ENCODE assay signal across 14 mouse cellular contexts in the genomic region with DNA sequence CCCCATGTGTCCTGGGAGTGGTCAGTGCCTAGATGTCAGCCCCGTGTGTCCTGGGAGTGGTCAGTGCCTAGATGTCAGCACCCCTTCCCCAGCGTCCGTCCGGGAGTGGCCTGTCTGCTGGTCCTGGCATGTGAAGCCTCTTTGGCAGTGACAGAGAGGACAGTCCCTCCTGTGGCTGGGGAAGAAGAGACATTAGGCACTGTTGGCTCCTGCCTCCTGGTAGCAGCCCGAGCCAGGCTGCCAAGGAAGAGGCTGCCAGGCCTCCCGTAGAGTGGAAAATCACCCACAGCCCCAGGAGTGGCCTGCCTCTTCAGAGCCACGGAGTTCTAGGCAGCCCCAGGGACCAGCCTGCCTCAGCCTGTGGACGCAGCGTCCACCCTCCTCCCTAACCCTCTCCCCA. TPM values are rescaled to one million over a fixed set of nuclear protein-coding genes. Genes with fewer than 3 reads are reported as not detected.
DNase-seq lines count a peak whose midpoint lies in the region; ATAC-seq lines count a peak whose summit lies in the region.
"Had no signal": no experiment of that assay in that cellular context is flagged by ENCODE, and none has a peak within 500 bp of the region (broad histone marks: within the 10 kb centered on the region; RNA-seq: fewer than 3 reads in every experiment).

No protein-coding gene starts in this region.

- peaks cover 9% of the 10 kb centered on the region for H3K4me1 ChIP-seq in liver, embryonic 11.5 days (replicated peaks; ENCODE audit: control insufficient read depth, insufficient read depth, low read length)
- peaks cover 31% of the 10 kb centered on the region for H3K4me1 ChIP-seq in heart, embryonic 10.5 days

- H3K36me3 ChIP-seq in liver, embryonic 11.5 days (ENCODE audit: control insufficient read depth, insufficient read depth, low read length) = no peaks in the 10 kb centered on the region
- H3K36me3 ChIP-seq in heart, embryonic 10.5 days = no peaks in the 10 kb centered on the region
- H3K36me3 ChIP-seq: stomach, embryonic 15.5 days had no signal

- 74% methylated on average over 9 of the region's 9 CpGs for WGBS in liver, embryonic 11.5 days
- WGBS in heart, embryonic 10.5 days = 57% methylated on average over 9 of the region's 9 CpGs

- DNase-seq in kidney, adult 18-20 months = peak; percentile 29
- no peak for DNase-seq in kidney, postnatal 10 days
- peak; percentile 94 for DNase-seq in brain, adult 2 months (ENCODE audit: low read depth, low spot score)
- DNase-seq in cerebellum, adult 9-11 months = peak; percentile 95
- no peak for DNase-seq in liver, embryonic 11.5 days (ENCODE audit: low spot score)
- no peak for DNase-seq in heart, embryonic 10.5 days (ENCODE audit: low spot score)
- DNase-seq: right cerebral cortex, postnatal 25 days had no signal

- no peaks in the 10 kb centered on the region for H3K27me3 ChIP-seq in liver, embryonic 11.5 days (replicated peaks; ENCODE audit: control insufficient read depth, insufficient read depth, low read length)
- 0 out of 2 replicates have a peak, but pooled peaks cover 10% of the 10 kb centered on the region for H3K27me3 ChIP-seq in heart, embryonic 10.5 days (ENCODE audit: insufficient read depth, poor library complexity, severe bottlenecking)
- H3K27me3 ChIP-seq: CH12.LX; stomach, embryonic 15.5 days had no signal

- H3K27ac ChIP-seq in liver, embryonic 11.5 days (ENCODE audit: low read depth, low read length) = peak overlapping the region; percentile 46; the same call in 1 of the 2 replicates
- no peak overlapping the region; the same call in 1 of the 2 replicates for H3K27ac ChIP-seq in heart, embryonic 10.5 days
- H3K27ac ChIP-seq: stomach, embryonic 15.5 days had no signal

- ATAC-seq in liver, embryonic 11.5 days (replicated peaks; ENCODE audit: low FRiP score) = no peak
- ATAC-seq in CD4-positive, CD25-positive, alpha-beta regulatory T cell, adult 4 months = no peak
- ATAC-seq in erythroblast, adult 5-6 weeks (replicated peaks; ENCODE audit: low FRiP score, poor library complexity, severe bottlenecking) = no peak
- ATAC-seq: hindbrain, embryonic 16.5 days; lung, postnatal 0 days had no signal

- no peaks in the 10 kb centered on the region for H3K9me3 ChIP-seq in liver, embryonic 11.5 days (ENCODE audit: control insufficient read depth, low read length)
- no peaks in the 10 kb centered on the region for H3K9me3 ChIP-seq in heart, embryonic 10.5 days
- H3K9me3 ChIP-seq: stomach, embryonic 15.5 days had no signal

- no peak overlapping the region for H3K4me3 ChIP-seq in liver, embryonic 11.5 days (ENCODE audit: low read depth, low read length)
- H3K4me3 ChIP-seq in heart, embryonic 10.5 days = no peak overlapping the region
- H3K4me3 ChIP-seq: erythroblast, embryonic 14.5 days; stomach, embryonic 15.5 days had no signal

- no peak overlapping the region for H3K9ac ChIP-seq in liver, embryonic 11.5 days (ENCODE audit: low read depth, low read length)
- H3K9ac ChIP-seq: stomach, embryonic 15.5 days had no signal

- H3K4me2 ChIP-seq in liver, embryonic 11.5 days = no peak overlapping the region
- H3K4me2 ChIP-seq: stomach, embryonic 15.5 days had no signal

RNA-seq across cellular contexts. Expression of a gene that starts 35.3 kb away (rescaled TPM):
- 14.1 and 14.3 TPM in 2 replicates for polyA plus RNA-seq in liver, embryonic 11.5 days (2014; fragmentation: Nextera tagmentation; extraction: Ambion mirVana)
- polyA plus RNA-seq in CD4-positive, CD25-positive, alpha-beta regulatory T cell, adult 4 months (2017; shearing (Covaris generic)) = 10 to 100 TPM; 13.5 to 19.3 TPM
- total RNA-seq in erythroblast, adult 5-6 weeks (2015; ENCODE audit: low replicate concordance) = 17.9 and 19.0 TPM in 2 replicates
- 16.3 and 35.7 TPM in 2 replicates for total RNA-seq in erythroblast, adult 5-6 weeks (2017; ENCODE audit: low replicate concordance)
- 2.8 and 4.7 TPM in 2 replicates for polyA plus RNA-seq in heart, embryonic 10.5 days (2016; fragmentation: Nextera tagmentation; extraction: Ambion mirVana)

RNA-seq across cellular contexts. Expression of a gene that starts 52.2 kb away (rescaled TPM):
- polyA plus RNA-seq in liver, embryonic 11.5 days (2014; fragmentation: Nextera tagmentation; extraction: Ambion mirVana) = 71.9 and 76.9 TPM in 2 replicates
- 10 to 100 TPM; 34.0 to 43.8 TPM for polyA plus RNA-seq in CD4-positive, CD25-positive, alpha-beta regulatory T cell, adult 4 months (2017; shearing (Covaris generic))
- 7.5 and 14.2 TPM in 2 replicates for total RNA-seq in erythroblast, adult 5-6 weeks (2015; ENCODE audit: low replicate concordance)
- total RNA-seq in erythroblast, adult 5-6 weeks (2017; ENCODE audit: low replicate concordance) = 12.3 and 15.8 TPM in 2 replicates
- 77.8 and 82.7 TPM in 2 replicates for polyA plus RNA-seq in heart, embryonic 10.5 days (2016; fragmentation: Nextera tagmentation; extraction: Ambion mirVana)

Comparison
In these comparisons a context has a peak if more than half of its experiments do, and no peak if none do; other contexts are left out.
1. DNase-seq: peak in kidney, adult 18-20 months (single experiment), brain, adult 2 months (single experiment) and cerebellum, adult 9-11 months (single experiment); none in kidney, postnatal 10 days (single experiment), liver, embryonic 11.5 days (single experiment) and heart, embryonic 10.5 days (single experiment).